Mouse (Mus musculus) lung, embryonic 16.5 days (tissue): ENCODE measurements around the gene Il4i1. TPM values are rescaled to one million over a fixed set of nuclear protein-coding genes. Genes with fewer than 3 reads are reported as not detected.

Source experiments
- ATAC-seq: fragments of 200-750 bp; cut with Nextera tagmentation; 2 replicates; pipeline ENCODE4 v1.8.0; 2017; ENCODE audit warnings: low read depth, mild to moderate bottlenecking, moderate library complexity
- H3K27ac ChIP-seq: fragments of 300-500 bp; sonication (generic); 2 replicates; pipeline ENCODE4 v1.5.1; 2014; ENCODE audit warnings: mild to moderate bottlenecking, control low read depth, low read length
- H3K27me3 ChIP-seq: fragments of 300-500 bp; sonication (generic); 2 replicates; pipeline ENCODE4 v1.6.1; 2014; ENCODE audit warnings: low read depth, low read length, mixed read lengths; ENCODE audit not compliant: control insufficient read depth, insufficient read depth
- H3K36me3 ChIP-seq: fragments of 300-500 bp; sonication (generic); 2 replicates; pipeline ENCODE4 v1.6.1; 2014; ENCODE audit warnings: low read length; ENCODE audit not compliant: control insufficient read depth, insufficient read depth
- H3K4me1 ChIP-seq: fragments of 300-500 bp; sonication (generic); replicated peaks from 2 replicates; pipeline ENCODE4 v1.6.1; 2014; ENCODE audit warnings: low read length, mixed read lengths; ENCODE audit not compliant: control insufficient read depth, insufficient read depth
- H3K4me2 ChIP-seq: fragments of 300-500 bp; sonication (generic); 2 replicates; pipeline ENCODE4 v1.6.1; 2014; ENCODE audit warnings: low read depth, low read length, control low read depth
- H3K4me3 ChIP-seq: fragments of 300-500 bp; sonication (generic); 2 replicates; pipeline ENCODE4 v1.5.1; 2014; ENCODE audit warnings: mild to moderate bottlenecking, low read length, control low read depth
- H3K9ac ChIP-seq: fragments of 300-500 bp; sonication (generic); 2 replicates; pipeline ENCODE4 v1.6.1; 2014; ENCODE audit warnings: low read length, control low read depth
- H3K9me3 ChIP-seq: fragments of 300-500 bp; sonication (generic); 2 replicates; pipeline ENCODE4 v1.6.1; 2016; ENCODE audit warnings: low read length; ENCODE audit not compliant: control insufficient read depth
- WGBS: fragments of 180-500 bp; shearing (Covaris S2); extraction: QIAGEN DNeasy Blood & Tissue Kit; methylation state at CpG from one replicate; pipeline ENCODE4 v1.1.7; 2014; 5-methylcytosine and 5-hydroxymethylcytosine counted together
- polyA plus RNA-seq: library from polyadenylated mRNA; unstranded; fragments of >200 nt; fragmentation: Nextera tagmentation; extraction: Ambion mirVana; gene quantifications from 2 replicates; pipeline ENCODE4 v1.2.1, GENCODE M21; 2015

Il4i1 gene
- polyA plus RNA-seq, 1 experiment from 2014 or later: 1.4 TPM

GRCm38 (mm10) chr7:44840426-44840825 is 24.2 kb downstream of the Il4i1 start:
- Histone ChIP-seq H3K9me3 (no peaks in the 10 kb centered on the region), H3K4me1 (peaks cover 17% of the 10 kb centered on the region), H3K9ac (no peak overlapping the region), H3K27ac (no peak overlapping the region), H3K36me3 (peaks cover 37% of the 10 kb centered on the region), H3K27me3 (peaks cover 12% of the 10 kb centered on the region), H3K4me2 (peak overlapping the region; percentile 67; the same call in 1 of the 2 replicates), H3K4me3 (no peak overlapping the region)
- no peak for ATAC-seq
- WGBS: 57% methylated on average over 14 of the region's 14 CpGs

- H3K36me3 ChIP-seq: peaks cover 48% of the 10 kb centered on the region
Measured at GRCm38 (mm10) chr7:44841825-44842463, 25.8 kb downstream of the Il4i1 start.

GRCm38 (mm10) chr7:44845006-44845405 is 28.8 kb downstream of the Il4i1 start:
- no peak for ATAC-seq
- Histone ChIP-seq H3K27ac (no peak overlapping the region), H3K36me3 (peaks cover 48% of the 10 kb centered on the region), H3K4me2 (no peak overlapping the region), H3K4me1 (peaks cover 11% of the 10 kb centered on the region), H3K27me3 (peaks cover 8% of the 10 kb centered on the region), H3K4me3 (no peak overlapping the region), H3K9ac (no peak overlapping the region), H3K9me3 (no peaks in the 10 kb centered on the region)
- WGBS: 94% methylated on average over 10 of the region's 10 CpGs

More at GRCm38 (mm10) chr7:44841825-44842463, 25.8 kb downstream of the Il4i1 start:
- Histone ChIP-seq H3K27ac (no peak overlapping the region), H3K9me3 (no peaks in the 10 kb centered on the region), H3K27me3 (peaks cover 12% of the 10 kb centered on the region), H3K4me2 (no peak overlapping the region), H3K4me1 (peaks cover 13% of the 10 kb centered on the region), H3K9ac (no peak overlapping the region), H3K4me3 (no peak overlapping the region)
- WGBS: 87% methylated on average over 8 of the region's 8 CpGs
- ATAC-seq: no peak

GRCm38 (mm10) chr7:44846804-44847203 is 30.6 kb downstream of the Il4i1 start:
- Histone ChIP-seq H3K4me2 (no peak overlapping the region), H3K4me3 (no peak overlapping the region), H3K9me3 (no peaks in the 10 kb centered on the region), H3K36me3 (peaks cover 41% of the 10 kb centered on the region), H3K27me3 (no peaks in the 10 kb centered on the region), H3K27ac (no peak overlapping the region), H3K9ac (no peak overlapping the region), H3K4me1 (peaks cover 17% of the 10 kb centered on the region)
- 86% methylated on average over 7 of the region's 7 CpGs for whole genome bisulfite sequencing
- ATAC-seq: no peak

- H3K27ac ChIP-seq: peak overlapping the region; percentile 99; the same call in 1 of the 2 replicates
- no peaks in the 10 kb centered on the region for H3K9me3 ChIP-seq
- no peak for ATAC-seq
- no peaks in the 10 kb centered on the region for H3K27me3 ChIP-seq
- H3K9ac ChIP-seq: peak overlapping the region; percentile 96
- peak overlapping the region; percentile 86 for H3K4me3 ChIP-seq
- peaks cover 36% of the 10 kb centered on the region for H3K36me3 ChIP-seq
- H3K4me2 ChIP-seq: peak overlapping the region; percentile 82
- WGBS: 68% methylated on average over 5 of the region's 5 CpGs
- peaks cover 17% of the 10 kb centered on the region for H3K4me1 ChIP-seq
Measured at GRCm38 (mm10) chr7:44847772-44848171, 31.6 kb downstream of the Il4i1 start.

- under 1% methylated on average over 54 of the region's 54 CpGs for WGBS
- Histone ChIP-seq H3K27me3 (no peaks in the 10 kb centered on the region), H3K4me1 (peaks cover 25% of the 10 kb centered on the region), H3K36me3 (peaks cover 32% of the 10 kb centered on the region), H3K9me3 (no peaks in the 10 kb centered on the region), H3K27ac (peak within 1 kb of the TSS; percentile 99), H3K4me3 (peak within 1 kb of the TSS; percentile 86), H3K9ac (peak within 1 kb of the TSS; percentile 96), H3K4me2 (peak within 1 kb of the TSS; percentile 82)
- ATAC-seq: peak; percentile 85
Measured at GRCm38 (mm10) chr7:44848561-44849415, 32.6 kb downstream of the Il4i1 start, which contains the start of the genes Akt1s1 and Tbc1d17. Akt1s1 (plus strand) TSS chr7:44848991. Tbc1d17 (minus strand) TSS chr7:44849079.

GRCm38 (mm10) chr7:44849416-44850111 is 33.4 kb downstream of the Il4i1 start:
- peaks cover 24% of the 10 kb centered on the region for H3K36me3 ChIP-seq
- 0% methylated on average over 41 of the region's 41 CpGs for WGBS
- H3K27ac ChIP-seq: peak overlapping the region; percentile 99
- no peaks in the 10 kb centered on the region for H3K27me3 ChIP-seq
- H3K9me3 ChIP-seq: no peaks in the 10 kb centered on the region
- ATAC-seq: peak; percentile 72
- H3K9ac ChIP-seq: peak overlapping the region; percentile 96
- H3K4me1 ChIP-seq: peaks cover 27% of the 10 kb centered on the region
- peak overlapping the region; percentile 69 for H3K4me2 ChIP-seq
- H3K4me3 ChIP-seq: peak overlapping the region; percentile 86

- peak; percentile 37 for ATAC-seq
- Histone ChIP-seq H3K4me3 (peak overlapping the region; percentile 86), H3K9ac (peak overlapping the region; percentile 96), H3K27ac (peak overlapping the region; percentile 99), H3K36me3 (peaks cover 18% of the 10 kb centered on the region), H3K27me3 (no peaks in the 10 kb centered on the region), H3K4me1 (peaks cover 32% of the 10 kb centered on the region), H3K4me2 (peak overlapping the region; percentile 69), H3K9me3 (no peaks in the 10 kb centered on the region)
- WGBS: 2% methylated on average over 31 of the region's 33 CpGs
Measured at GRCm38 (mm10) chr7:44850146-44850545, 34.0 kb downstream of the Il4i1 start.
